Mouse (Mus musculus): ENCODE data around the gene Usp10. TPM values are rescaled to one million over a fixed set of nuclear protein-coding genes. Genes with fewer than 3 reads are reported as not detected.

The Usp10 gene
- polyA plus RNA-seq, 1 experiment from 2014 or later: 167 TPM

DNA sequence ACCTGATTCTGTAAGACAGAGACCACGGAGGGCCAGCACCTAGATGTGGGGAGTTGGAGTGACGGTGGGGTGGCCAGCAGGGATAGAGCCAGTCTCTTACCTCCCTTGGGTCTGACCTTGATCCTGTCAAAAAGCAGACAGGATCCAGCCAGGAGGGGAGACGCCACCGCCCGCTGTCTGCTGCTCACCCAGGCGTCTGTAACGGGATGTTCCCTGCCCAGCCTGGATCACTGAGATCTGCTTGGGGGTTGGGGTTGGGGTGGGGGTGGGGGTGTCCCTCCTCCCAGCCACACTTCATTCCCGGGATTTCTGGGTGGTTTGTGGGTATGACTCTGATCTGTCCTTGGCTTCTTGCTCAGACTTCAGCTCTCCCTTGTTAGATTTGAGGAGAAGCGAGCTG lies 92.2 kb downstream of the Usp10 start:
- WGBS: 55% methylated on average over 9 of the region's 9 CpGs
- no peak overlapping the region for H3K27ac ChIP-seq

GRCm38 (mm10) chr8:120004154-120004702 lies 94.1 kb downstream of the Usp10 start:
- peaks cover 11% of the 10 kb centered on the region; the same call in 1 of the 2 replicates for H3K4me1 ChIP-seq
- no peak for ATAC-seq (ENCODE audit: low FRiP score)
- H3K4me2 ChIP-seq: no peak overlapping the region
- no peaks in the 10 kb centered on the region for H3K27me3 ChIP-seq
- no peak overlapping the region for H3K4me3 ChIP-seq (replicated peaks)
- H3K36me3 ChIP-seq (replicated peaks): no peaks in the 10 kb centered on the region
- 70% methylated on average over 14 of the region's 14 CpGs for WGBS
- H3K9me3 ChIP-seq: no peaks in the 10 kb centered on the region
- H3K9ac ChIP-seq: no peak overlapping the region
- no peak overlapping the region for H3K27ac ChIP-seq

More for the DNA sequence above, 92.2 kb downstream of the Usp10 start:
- Histone ChIP-seq H3K4me2 (no peak overlapping the region), H3K36me3 (replicated peaks) (no peaks in the 10 kb centered on the region), H3K4me1 (peaks cover 11% of the 10 kb centered on the region; the same call in 1 of the 2 replicates), H3K9ac (no peak overlapping the region), H3K9me3 (no peaks in the 10 kb centered on the region), H3K4me3 (replicated peaks) (no peak overlapping the region), H3K27me3 (no peaks in the 10 kb centered on the region)
- ATAC-seq (ENCODE audit: low FRiP score): no peak

DNA sequence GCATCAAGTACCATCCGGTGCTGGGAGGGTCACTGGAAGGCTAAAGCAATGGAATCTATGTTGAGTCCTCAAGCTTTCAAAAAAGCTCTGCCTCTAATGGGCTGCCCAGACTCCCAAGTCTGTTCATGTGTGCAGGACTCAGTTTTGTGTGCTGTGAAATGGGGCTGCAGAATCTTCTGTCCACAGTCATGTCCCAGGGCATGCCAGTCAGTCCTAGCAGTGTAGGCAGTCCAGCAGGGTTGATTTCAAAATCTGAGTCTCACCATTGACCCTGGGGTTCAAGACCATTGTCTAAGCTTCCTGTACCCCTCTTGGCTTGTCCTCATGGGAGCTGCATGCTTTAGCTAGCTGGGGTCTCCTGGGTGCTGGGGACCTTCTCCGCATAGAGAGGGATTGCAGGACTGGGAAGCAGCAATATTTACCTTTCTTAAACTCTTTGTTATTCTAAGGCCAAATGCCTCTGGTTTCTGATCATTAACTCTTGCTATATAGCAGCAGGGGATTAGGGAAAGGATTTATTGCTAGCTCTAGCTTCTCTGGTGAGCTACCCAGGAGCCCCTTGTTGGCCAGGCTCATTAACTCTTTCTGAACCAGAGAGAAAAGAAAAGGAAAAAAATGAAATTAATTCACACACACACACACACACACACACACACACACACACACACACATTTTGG lies 94.7 kb downstream of the Usp10 start:
- peaks cover 11% of the 10 kb centered on the region; the same call in 1 of the 2 replicates for H3K4me1 ChIP-seq
- H3K9ac ChIP-seq: no peak overlapping the region
- no peak overlapping the region for H3K4me3 ChIP-seq (replicated peaks)
- no peak overlapping the region for H3K27ac ChIP-seq
- WGBS: 46% methylated on average over 2 of the region's 2 CpGs
- H3K27me3 ChIP-seq: 0 out of 2 replicates have a peak, but pooled peaks cover 3% of the 10 kb centered on the region
- no peaks in the 10 kb centered on the region for H3K36me3 ChIP-seq (replicated peaks)
- ATAC-seq (ENCODE audit: low FRiP score): no peak
- no peak overlapping the region for H3K4me2 ChIP-seq
- no peaks in the 10 kb centered on the region for H3K9me3 ChIP-seq

DNA sequence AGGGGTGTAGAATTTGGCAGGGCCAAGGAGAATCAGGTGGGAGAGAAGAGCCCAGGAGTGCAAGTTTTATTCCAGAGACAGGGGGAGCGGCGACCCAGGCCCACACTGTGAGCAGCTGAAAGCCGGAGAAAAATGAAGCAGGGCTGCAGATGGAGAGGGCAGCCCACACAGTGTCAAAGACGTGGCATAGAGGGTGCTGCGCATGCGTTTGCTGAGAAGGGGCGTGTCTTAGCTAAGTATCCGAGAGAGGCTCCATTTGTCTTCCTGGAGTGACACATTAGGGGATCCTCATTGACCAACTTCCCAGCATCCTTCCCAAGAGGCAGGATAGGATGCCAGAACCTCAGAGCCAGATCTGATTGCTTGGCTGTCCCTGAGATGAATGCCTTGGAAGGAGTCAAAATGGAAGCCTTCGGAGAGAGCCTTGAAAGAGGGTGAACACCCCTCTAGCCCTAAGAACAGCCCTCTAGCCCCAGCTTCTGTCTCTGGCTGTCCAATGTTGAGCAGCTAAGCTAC lies 96.5 kb downstream of the Usp10 start:
- ATAC-seq (ENCODE audit: low FRiP score): no peak
- 0 out of 2 replicates have a peak, but pooled peaks cover 3% of the 10 kb centered on the region for H3K27me3 ChIP-seq
- H3K9ac ChIP-seq: no peak overlapping the region
- no peaks in the 10 kb centered on the region for H3K36me3 ChIP-seq (replicated peaks)
- no peaks in the 10 kb centered on the region for H3K9me3 ChIP-seq
- no peak overlapping the region for H3K4me2 ChIP-seq
- peaks cover 11% of the 10 kb centered on the region; the same call in 1 of the 2 replicates for H3K4me1 ChIP-seq
- WGBS: 52% methylated on average over 9 of the region's 9 CpGs
- H3K27ac ChIP-seq: no peak overlapping the region
- no peak overlapping the region for H3K4me3 ChIP-seq (replicated peaks)

Other genes starting within 250 kb of the Usp10 start
- 0.47 and 1.0 TPM in 2 replicates for gene Wfdc1, start 244.0 kb upstream of the Usp10 start, polyA plus RNA-seq (2016; fragmentation: Nextera tagmentation; extraction: Ambion mirVana)
- gene Atp2c2, start 210.4 kb upstream of the Usp10 start, polyA plus RNA-seq (2016; fragmentation: Nextera tagmentation; extraction: Ambion mirVana): 0.26 and 0.87 TPM in 2 replicates
- gene Tldc1, start 131.9 kb upstream of the Usp10 start, polyA plus RNA-seq (2016; fragmentation: Nextera tagmentation; extraction: Ambion mirVana): 10.9 and 12.7 TPM in 2 replicates
- gene Cotl1, start 69.8 kb upstream of the Usp10 start, polyA plus RNA-seq (2016; fragmentation: Nextera tagmentation; extraction: Ambion mirVana): 148 and 282 TPM in 2 replicates
- gene Klhl36, start 48.1 kb upstream of the Usp10 start, polyA plus RNA-seq (2016; fragmentation: Nextera tagmentation; extraction: Ambion mirVana): 9.9 and 10.9 TPM in 2 replicates
- gene Gm20388, start 481 bp downstream of the Usp10 start, polyA plus RNA-seq (2016; fragmentation: Nextera tagmentation; extraction: Ambion mirVana): 5.6 TPM in 1 of 2 replicates, not detected in the other
- gene Crispld2, start 82.1 kb downstream of the Usp10 start, polyA plus RNA-seq (2016; fragmentation: Nextera tagmentation; extraction: Ambion mirVana): 2.3 TPM in 2 replicates
- 30.4 and 31.0 TPM in 2 replicates for gene Zdhhc7, start 191.1 kb downstream of the Usp10 start, polyA plus RNA-seq (2016; fragmentation: Nextera tagmentation; extraction: Ambion mirVana)
- 12.9 and 14.1 TPM in 2 replicates for gene 6430548M08Rik, start 203.8 kb downstream of the Usp10 start, polyA plus RNA-seq (2016; fragmentation: Nextera tagmentation; extraction: Ambion mirVana)